Mouse (Mus musculus) erythroid progenitor cell, adult 5-6 weeks (primary cell): ENCODE results near the gene Ergic1. TPM values are rescaled to one million over a fixed set of nuclear protein-coding genes. Genes with fewer than 3 reads are reported as not detected.

Experiments used
- ATAC-seq: replicated peaks from 2 replicates; pipeline ENCODE4 v1.8.0; 2016; ENCODE audit warnings: moderate number of reproducible peaks, mild to moderate bottlenecking, moderate TSS enrichment, inconsistent platforms; ENCODE audit not compliant: poor library complexity, low FRiP score, severe bottlenecking
- total RNA-seq, 2 experiments: library from RNA; stranded (forward) in 1 of 2; stranded (reverse) in 1 of 2; fragments of 150-400 nt in 1 of 2; fragments of 186-747, 209-891 nt in 1 of 2; gene quantifications; 2 replicates each; pipeline versions ENCODE4 v1.2.3 to v1.2.4; 2015 to 2017; ENCODE audit warnings: low replicate concordance in 2 of 2

The Ergic1 gene
- total RNA-seq, 2 experiments from 2014 or later: 3.9 to 6.7 TPM

- ATAC-seq: no peak
Observed at GRCm38 (mm10) chr17:26619577-26619976, 58.3 kb downstream of the Ergic1 start.

GRCm38 (mm10) chr17:26620292-26620691 is 59.0 kb downstream of the Ergic1 start:
- ATAC-seq: no peak

GRCm38 (mm10) chr17:26620786-26621766 is 59.8 kb downstream of the Ergic1 start:
- no peak for ATAC-seq

- ATAC-seq: no peak
Observed at GRCm38 (mm10) chr17:26621912-26622311, 60.6 kb downstream of the Ergic1 start.

GRCm38 (mm10) chr17:26623991-26624390 is 62.7 kb downstream of the Ergic1 start:
- no peak for ATAC-seq

- no peak for ATAC-seq
Observed at GRCm38 (mm10) chr17:26624999-26625398, 63.7 kb downstream of the Ergic1 start.

- no peak for ATAC-seq
Observed at GRCm38 (mm10) chr17:26625521-26626010, 64.3 kb downstream of the Ergic1 start.

GRCm38 (mm10) chr17:26628479-26628878 is 67.2 kb downstream of the Ergic1 start:
- ATAC-seq: no peak

- ATAC-seq: no peak
Observed at GRCm38 (mm10) chr17:26628936-26629335, 67.6 kb downstream of the Ergic1 start.

- no peak for ATAC-seq
Observed at GRCm38 (mm10) chr17:26631811-26632327, 70.6 kb downstream of the Ergic1 start.

- ATAC-seq: no peak
Observed at GRCm38 (mm10) chr17:26633186-26633585, 71.9 kb downstream of the Ergic1 start.

- ATAC-seq: no peak
Observed at GRCm38 (mm10) chr17:26633926-26634325, 72.6 kb downstream of the Ergic1 start.

GRCm38 (mm10) chr17:26634539-26634938 is 73.2 kb downstream of the Ergic1 start:
- no peak for ATAC-seq

- ATAC-seq: no peak
Observed at GRCm38 (mm10) chr17:26635951-26636350, 74.7 kb downstream of the Ergic1 start.

GRCm38 (mm10) chr17:26637851-26638250 is 76.6 kb downstream of the Ergic1 start:
- no peak for ATAC-seq

- ATAC-seq: peak; percentile 78
Observed at GRCm38 (mm10) chr17:26638655-26639054, 77.4 kb downstream of the Ergic1 start.

GRCm38 (mm10) chr17:26639791-26640190 is 78.5 kb downstream of the Ergic1 start:
- no peak for ATAC-seq

GRCm38 (mm10) chr17:26640286-26640740 is 79.0 kb downstream of the Ergic1 start:
- ATAC-seq: no peak

GRCm38 (mm10) chr17:26643456-26643855 is 82.2 kb downstream of the Ergic1 start:
- ATAC-seq: no peak

- ATAC-seq: no peak
Observed at GRCm38 (mm10) chr17:26643993-26644392, 82.7 kb downstream of the Ergic1 start.
